Mouse (Mus musculus) spleen, adult 12 weeks (tissue): ENCODE results near the gene Gm17304.

Source experiments
- DNase-seq: peaks from one replicate; pipeline ENCODE4 v3.0.0; 2022; ENCODE audit warnings: low spot score

Gm17304 gene

GRCm38 (mm10) chr5:106623337-106623736 lies 14.4 kb downstream of the Gm17304 start:
- no peak for DNase-seq

GRCm38 (mm10) chr5:106628369-106629149 lies 19.7 kb downstream of the Gm17304 start:
- DNase-seq, result no peak

- DNase-seq, result no peak
Measured at GRCm38 (mm10) chr5:106636423-106636946, 27.6 kb downstream of the Gm17304 start.

- DNase-seq, result no peak
Measured at GRCm38 (mm10) chr5:106639627-106640026, 30.7 kb downstream of the Gm17304 start.

- no peak for DNase-seq
Measured at GRCm38 (mm10) chr5:106640235-106640809, 31.4 kb downstream of the Gm17304 start.

GRCm38 (mm10) chr5:106641876-106642275 lies 33.0 kb downstream of the Gm17304 start:
- no peak for DNase-seq

- DNase-seq, result no peak
Measured at GRCm38 (mm10) chr5:106643434-106643833, 34.5 kb downstream of the Gm17304 start.

- no peak for DNase-seq
Measured at GRCm38 (mm10) chr5:106649441-106649840, 40.5 kb downstream of the Gm17304 start.

GRCm38 (mm10) chr5:106649995-106650394 lies 41.1 kb downstream of the Gm17304 start:
- DNase-seq, result no peak

- DNase-seq, result no peak
Measured at GRCm38 (mm10) chr5:106652220-106652753, 43.4 kb downstream of the Gm17304 start.

- DNase-seq, result no peak
Measured at GRCm38 (mm10) chr5:106652790-106653328, 44.0 kb downstream of the Gm17304 start.
